Mouse (Mus musculus) forebrain, embryonic 12.5 days (tissue): Measurements from ENCODE around the gene Ascl5. TPM values are rescaled to one million over a fixed set of nuclear protein-coding genes. Genes with fewer than 3 reads are reported as not detected.

Experiments
- ATAC-seq: fragments of 200-750 bp; cut with Nextera tagmentation; 2 replicates; pipeline ENCODE4 v1.8.0; 2017; ENCODE audit warnings: moderate TSS enrichment; ENCODE audit not compliant: low FRiP score
- H3K27ac ChIP-seq: fragments of 300-500 bp; sonication (generic); 2 replicates; pipeline ENCODE4 v1.5.1; 2016; ENCODE audit warnings: mild to moderate bottlenecking
- H3K27me3 ChIP-seq: fragments of 300-500 bp; sonication (generic); 2 replicates; pipeline ENCODE4 v1.6.1; 2016; ENCODE audit warnings: mild to moderate bottlenecking
- H3K36me3 ChIP-seq: fragments of 300-500 bp; sonication (generic); replicated peaks from 2 replicates; pipeline ENCODE4 v1.6.1; 2016; ENCODE audit warnings: mild to moderate bottlenecking
- H3K4me1 ChIP-seq: fragments of 300-500 bp; sonication (generic); 2 replicates; pipeline ENCODE4 v1.6.1; 2016
- H3K4me2 ChIP-seq: fragments of 300-500 bp; sonication (generic); 2 replicates; pipeline ENCODE4 v1.6.1; 2016; ENCODE audit warnings: mild to moderate bottlenecking, moderate library complexity
- H3K4me3 ChIP-seq: fragments of 300-500 bp; sonication (generic); replicated peaks from 2 replicates; pipeline ENCODE4 v1.5.1; 2016; ENCODE audit warnings: mild to moderate bottlenecking
- H3K9ac ChIP-seq: fragments of 300-500 bp; sonication (generic); 2 replicates; pipeline ENCODE4 v1.6.1; 2016; ENCODE audit warnings: mild to moderate bottlenecking
- H3K9me3 ChIP-seq: fragments of 300-500 bp; sonication (generic); 2 replicates; pipeline ENCODE4 v1.6.1; 2016
- WGBS: fragments of 180-500 bp; shearing (Covaris S2); methylation state at CpG from one replicate; pipeline ENCODE4 v1.1.7; 2016; 5-methylcytosine and 5-hydroxymethylcytosine counted together
- polyA plus RNA-seq: library from polyadenylated mRNA; unstranded; fragments of >200 nt; fragmentation: Nextera tagmentation; extraction: Ambion mirVana; gene quantifications from 2 replicates; pipeline ENCODE4 v1.2.1, GENCODE M21; 2016

Gene Ascl5
- polyA plus RNA-seq, 1 experiment from 2014 or later, result not detected

- Histone ChIP-seq H3K4me2 (no peak overlapping the region), H3K27ac (no peak overlapping the region), H3K4me3 (no peak overlapping the region), H3K9me3 (no peaks in the 10 kb centered on the region), H3K27me3 (0 out of 2 replicates have a peak, but pooled peaks cover 12% of the 10 kb centered on the region), H3K36me3 (no peaks in the 10 kb centered on the region), H3K4me1 (peaks cover 25% of the 10 kb centered on the region), H3K9ac (no peak overlapping the region)
- WGBS, result 62% methylated on average over 3 of the region's 3 CpGs
- no peak for ATAC-seq
Observed at GRCm38 (mm10) chr1:136058594-136058993, 8.0 kb downstream of the Ascl5 start.

- no peak overlapping the region for H3K27ac ChIP-seq
- 0 out of 2 replicates have a peak, but pooled peaks cover 4% of the 10 kb centered on the region for H3K27me3 ChIP-seq
- 49% methylated on average over 9 of the region's 9 CpGs for WGBS
- no peak for ATAC-seq
- H3K4me3 ChIP-seq, result no peak overlapping the region
- H3K4me1 ChIP-seq, result peaks cover 16% of the 10 kb centered on the region
- no peak overlapping the region for H3K9ac ChIP-seq
- H3K9me3 ChIP-seq, result no peaks in the 10 kb centered on the region
- H3K36me3 ChIP-seq, result no peaks in the 10 kb centered on the region
- no peak overlapping the region for H3K4me2 ChIP-seq
Observed at GRCm38 (mm10) chr1:136061041-136061789, 10.6 kb downstream of the Ascl5 start.

GRCm38 (mm10) chr1:136061790-136062141 lies 11.2 kb downstream of the Ascl5 start:
- H3K36me3 ChIP-seq, result no peaks in the 10 kb centered on the region
- no peak overlapping the region for H3K4me3 ChIP-seq
- H3K4me1 ChIP-seq, result peaks cover 13% of the 10 kb centered on the region; the same call in 1 of the 2 replicates
- no peaks in the 10 kb centered on the region for H3K9me3 ChIP-seq
- H3K27ac ChIP-seq, result no peak overlapping the region
- ATAC-seq, result no peak
- H3K9ac ChIP-seq, result no peak overlapping the region
- 0 out of 2 replicates have a peak, but pooled peaks cover 4% of the 10 kb centered on the region for H3K27me3 ChIP-seq
- WGBS, result 87% methylated on average over 7 of the region's 7 CpGs
- H3K4me2 ChIP-seq, result no peak overlapping the region

- Histone ChIP-seq H3K4me1 (peaks cover 9% of the 10 kb centered on the region; the same call in 1 of the 2 replicates), H3K27ac (no peak overlapping the region), H3K9ac (no peak overlapping the region), H3K36me3 (no peaks in the 10 kb centered on the region), H3K9me3 (no peaks in the 10 kb centered on the region), H3K4me3 (no peak overlapping the region), H3K27me3 (no peaks in the 10 kb centered on the region), H3K4me2 (no peak overlapping the region)
- WGBS, result 76% methylated on average over 5 of the region's 5 CpGs
- no peak for ATAC-seq
Observed at GRCm38 (mm10) chr1:136063991-136064390, 13.4 kb downstream of the Ascl5 start.

DNA sequence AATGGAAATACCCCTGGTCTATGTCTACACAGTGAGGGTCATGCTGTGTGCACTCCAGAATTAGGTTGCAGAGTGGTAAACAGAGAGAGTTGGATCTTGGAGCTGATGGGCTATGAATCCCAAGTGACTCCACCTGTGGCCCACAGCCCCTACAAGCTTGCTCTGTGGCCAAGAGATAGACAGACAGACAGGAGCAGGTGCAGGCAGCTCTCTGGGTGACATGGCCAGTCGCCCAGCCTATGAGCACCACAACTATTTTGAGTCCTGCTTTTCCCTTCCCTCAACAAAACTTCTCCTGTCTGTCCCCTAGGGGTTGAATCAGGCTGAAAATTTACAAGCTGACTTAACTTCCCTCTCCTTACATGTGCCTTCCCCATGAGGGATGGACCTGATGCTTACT lies 16.0 kb downstream of the Ascl5 start:
- Histone ChIP-seq H3K36me3 (no peaks in the 10 kb centered on the region), H3K4me1 (peaks cover 2% of the 10 kb centered on the region; the same call in 1 of the 2 replicates), H3K4me2 (no peak overlapping the region), H3K9ac (no peak overlapping the region), H3K27me3 (no peaks in the 10 kb centered on the region), H3K27ac (no peak overlapping the region), H3K9me3 (no peaks in the 10 kb centered on the region), H3K4me3 (no peak overlapping the region)
- no peak for ATAC-seq
- 60% methylated on average over 1 of the region's 1 CpGs for WGBS

GRCm38 (mm10) chr1:136067579-136067978 lies 17.0 kb downstream of the Ascl5 start:
- no peak overlapping the region for H3K4me2 ChIP-seq
- no peaks in the 10 kb centered on the region for H3K9me3 ChIP-seq
- WGBS, result 78% methylated on average over 3 of the region's 3 CpGs
- H3K27me3 ChIP-seq, result no peaks in the 10 kb centered on the region
- H3K36me3 ChIP-seq, result no peaks in the 10 kb centered on the region
- H3K4me3 ChIP-seq, result no peak overlapping the region
- no peaks in the 10 kb centered on the region for H3K4me1 ChIP-seq
- no peak overlapping the region for H3K27ac ChIP-seq
- ATAC-seq, result no peak
- H3K9ac ChIP-seq, result no peak overlapping the region

GRCm38 (mm10) chr1:136076086-136076485 lies 25.5 kb downstream of the Ascl5 start:
- Histone ChIP-seq H3K27ac (no peak overlapping the region), H3K4me2 (no peak overlapping the region), H3K27me3 (no peaks in the 10 kb centered on the region), H3K4me1 (no peaks in the 10 kb centered on the region), H3K4me3 (no peak overlapping the region), H3K36me3 (no peaks in the 10 kb centered on the region), H3K9ac (no peak overlapping the region), H3K9me3 (no peaks in the 10 kb centered on the region)
- ATAC-seq, result no peak
- 11% methylated on average over 3 of the region's 3 CpGs for WGBS

DNA sequence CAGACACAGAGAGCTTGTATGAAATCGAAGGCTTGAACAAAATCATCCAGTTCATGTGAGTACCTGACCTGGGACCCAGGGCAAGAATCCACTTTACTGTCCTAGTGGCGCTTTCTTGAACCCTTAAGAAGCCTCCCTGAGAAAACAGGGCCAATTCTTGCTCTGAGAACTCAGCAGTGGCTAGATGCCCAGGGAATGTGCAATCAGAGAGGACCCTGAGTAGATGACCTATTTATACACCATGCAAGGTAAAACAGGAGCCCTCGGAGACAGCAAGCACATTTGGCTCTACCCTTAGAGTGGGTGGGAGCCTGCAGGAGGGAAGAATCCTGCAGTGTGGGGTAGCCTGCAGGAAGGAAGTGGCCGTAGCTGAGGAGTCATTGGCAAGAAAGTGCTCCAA lies 27.1 kb downstream of the Ascl5 start:
- Histone ChIP-seq H3K4me1 (no peaks in the 10 kb centered on the region), H3K36me3 (no peaks in the 10 kb centered on the region), H3K27ac (no peak overlapping the region), H3K27me3 (no peaks in the 10 kb centered on the region), H3K9me3 (0 out of 2 replicates have a peak, but pooled peaks cover 4% of the 10 kb centered on the region), H3K4me3 (no peak overlapping the region), H3K4me2 (no peak overlapping the region), H3K9ac (no peak overlapping the region)
- ATAC-seq, result no peak
- 70% methylated on average over 4 of the region's 4 CpGs for WGBS

DNA sequence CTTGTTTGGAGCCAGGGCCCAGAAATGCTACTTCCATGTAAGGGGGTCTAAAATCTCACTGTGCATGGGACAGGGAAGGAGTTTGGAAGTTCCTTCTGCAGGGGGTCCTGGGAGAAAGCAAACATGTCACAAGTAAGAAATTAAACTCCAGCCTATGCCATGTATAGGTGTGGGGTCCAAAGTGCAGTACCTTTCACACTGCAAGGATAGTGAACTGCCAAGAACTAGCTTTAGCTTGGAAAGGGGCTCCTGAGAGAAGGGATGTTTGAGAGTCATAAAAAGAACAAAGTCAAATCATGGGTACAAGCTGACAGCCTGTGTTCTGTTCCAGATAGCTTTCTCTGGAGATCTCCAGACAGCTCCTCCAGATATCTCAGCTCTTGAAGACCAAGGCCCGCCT lies 30.6 kb downstream of the Ascl5 start:
- H3K4me2 ChIP-seq, result no peak overlapping the region
- 78% methylated on average over 1 of the region's 1 CpGs for WGBS
- no peak overlapping the region for H3K27ac ChIP-seq
- H3K9me3 ChIP-seq, result 0 out of 2 replicates have a peak, but pooled peaks cover 4% of the 10 kb centered on the region
- ATAC-seq, result no peak
- no peaks in the 10 kb centered on the region for H3K4me1 ChIP-seq
- H3K9ac ChIP-seq, result no peak overlapping the region
- H3K4me3 ChIP-seq, result no peak overlapping the region
- H3K36me3 ChIP-seq, result no peaks in the 10 kb centered on the region
- no peaks in the 10 kb centered on the region for H3K27me3 ChIP-seq

- no peak for ATAC-seq
- H3K4me1 ChIP-seq, result no peaks in the 10 kb centered on the region
- H3K27ac ChIP-seq, result no peak overlapping the region
- no peaks in the 10 kb centered on the region for H3K36me3 ChIP-seq
- WGBS, result 91% methylated on average over 3 of the region's 3 CpGs
- H3K4me2 ChIP-seq, result no peak overlapping the region
- H3K9me3 ChIP-seq, result 0 out of 2 replicates have a peak, but pooled peaks cover 4% of the 10 kb centered on the region
- no peaks in the 10 kb centered on the region for H3K27me3 ChIP-seq
- no peak overlapping the region for H3K4me3 ChIP-seq
- no peak overlapping the region for H3K9ac ChIP-seq
Observed at GRCm38 (mm10) chr1:136085988-136086685, 35.5 kb downstream of the Ascl5 start.

GRCm38 (mm10) chr1:136089368-136090165 lies 39.0 kb downstream of the Ascl5 start:
- Histone ChIP-seq H3K4me1 (no peaks in the 10 kb centered on the region), H3K36me3 (no peaks in the 10 kb centered on the region), H3K27me3 (no peaks in the 10 kb centered on the region), H3K9ac (no peak overlapping the region), H3K9me3 (no peaks in the 10 kb centered on the region), H3K4me3 (no peak overlapping the region), H3K4me2 (no peak overlapping the region), H3K27ac (no peak overlapping the region)
- ATAC-seq, result no peak
- 80% methylated on average over 9 of the region's 9 CpGs for WGBS

DNA sequence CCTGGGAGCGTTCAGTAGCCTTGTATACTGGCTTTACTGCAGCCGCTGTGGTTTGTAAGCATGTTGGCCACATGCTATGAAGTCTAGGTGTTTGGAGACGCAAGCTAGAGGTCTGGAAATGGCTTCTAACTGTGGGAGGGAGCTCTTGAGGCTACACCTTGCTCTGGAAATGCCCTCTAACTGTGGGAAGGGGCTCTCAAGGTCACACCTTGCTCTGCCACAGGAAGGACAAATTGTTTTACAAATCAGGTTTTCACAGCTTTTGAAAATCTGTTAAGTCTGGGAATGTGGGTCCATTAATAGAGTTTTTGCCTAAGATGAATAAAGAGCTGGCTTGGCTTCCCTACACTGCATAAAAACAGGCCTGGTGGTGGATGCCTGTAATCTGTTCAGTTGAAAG lies 43.1 kb downstream of the Ascl5 start:
- Histone ChIP-seq H3K36me3 (no peaks in the 10 kb centered on the region), H3K27ac (no peak overlapping the region), H3K27me3 (no peaks in the 10 kb centered on the region), H3K4me2 (no peak overlapping the region), H3K9me3 (no peaks in the 10 kb centered on the region), H3K9ac (no peak overlapping the region), H3K4me3 (no peak overlapping the region), H3K4me1 (no peaks in the 10 kb centered on the region)
- no peak for ATAC-seq
- WGBS, result 80% methylated on average over 3 of the region's 3 CpGs
